Mouse (Mus musculus) gastrocnemius, postnatal 4 days (tissue): ENCODE results near the gene Smo. TPM values are rescaled to one million over a fixed set of nuclear protein-coding genes. Genes with fewer than 3 reads are reported as not detected.

Experiments used
- DNase-seq, 2 experiments: peaks; one replicate each; pipeline ENCODE4 v3.0.0; 2021 to 2022; ENCODE audit warnings: low spot score in 2 of 2, mixed read lengths in 2 of 2
- long read RNA-seq, 2 experiments: library from polyadenylated mRNA; stranded (forward); transcript quantifications; one replicate each; pipeline ENCODE4 v2.0.0; 2021
- total RNA-seq, 2 experiments: library from RNA; stranded (reverse); gene quantifications; 2 replicates each; pipeline ENCODE4 v1.2.3; 2021

The Smo gene
- 10 to 100 TPM; 43.7 to 43.9 TPM for total RNA-seq
- long read RNA-seq, experiment 1, transcript Smo-201 (12 exons, 3,779 nt), result major isoform, 49 of 72 reads
- long read RNA-seq, experiment 1, partial matches to known transcripts, result 9 of 72 reads
- long read RNA-seq, experiment 1, other reads (novel, unspliced or antisense), result 14 of 72 reads
- long read RNA-seq, experiment 2, transcript Smo-201 (12 exons, 3,779 nt), result major isoform, 80 of 108 reads
- long read RNA-seq, experiment 2, partial matches to known transcripts, result 13 of 108 reads
- long read RNA-seq, experiment 2, other reads (novel, unspliced or antisense), result 15 of 108 reads

- DNase-seq, result peak; percentile 70 to 83
These were observed at the start of gene Smo for GRCm38 (mm10) chr6:29735336-29735688. Gene Smo (plus strand): TSS chr6:29735503.

- no peak for DNase-seq
These were observed 49.4 kb upstream of the Smo start for GRCm38 (mm10) chr6:29685952-29686351.

GRCm38 (mm10) chr6:29689458-29689857 is 45.8 kb upstream of the Smo start:
- no peak for DNase-seq

- DNase-seq, result peak; percentile 89 to 91
These were observed 41.4 kb upstream of the Smo start, which contains the start of gene Tspan33 for GRCm38 (mm10) chr6:29693953-29694352. Gene Tspan33 (plus strand): TSS chr6:29694222.

- no peak for DNase-seq
These were observed 40.7 kb upstream of the Smo start for GRCm38 (mm10) chr6:29694375-29695289.

GRCm38 (mm10) chr6:29695290-29695674 is 40.0 kb upstream of the Smo start:
- DNase-seq, result no peak

- DNase-seq, result no peak
These were observed 39.3 kb upstream of the Smo start for GRCm38 (mm10) chr6:29695975-29696374.

GRCm38 (mm10) chr6:29697139-29697538 is 38.2 kb upstream of the Smo start:
- DNase-seq, result no peak

- no peak for DNase-seq
These were observed 37.8 kb upstream of the Smo start for GRCm38 (mm10) chr6:29697548-29697947.

- DNase-seq, result no peak
These were observed 36.1 kb upstream of the Smo start for GRCm38 (mm10) chr6:29699085-29699745.

GRCm38 (mm10) chr6:29701051-29701450 is 34.3 kb upstream of the Smo start:
- DNase-seq, result no peak

- no peak for DNase-seq
These were observed 33.2 kb upstream of the Smo start for GRCm38 (mm10) chr6:29702126-29702525.

GRCm38 (mm10) chr6:29704143-29704542 is 31.2 kb upstream of the Smo start:
- no peak for DNase-seq

- no peak for DNase-seq
These were observed 27.4 kb upstream of the Smo start for GRCm38 (mm10) chr6:29707902-29708301.

GRCm38 (mm10) chr6:29711318-29711717 is 24.0 kb upstream of the Smo start:
- DNase-seq, result no peak

- no peak for DNase-seq
These were observed 23.2 kb upstream of the Smo start for GRCm38 (mm10) chr6:29712011-29712584.

GRCm38 (mm10) chr6:29716624-29717365 is 18.5 kb upstream of the Smo start:
- DNase-seq, result no peak

GRCm38 (mm10) chr6:29717541-29717940 is 17.8 kb upstream of the Smo start:
- no peak for DNase-seq

GRCm38 (mm10) chr6:29717952-29718521 is 17.3 kb upstream of the Smo start:
- no peak for DNase-seq

GRCm38 (mm10) chr6:29718894-29719329 is 16.4 kb upstream of the Smo start:
- peak; percentile 49 to 72 for DNase-seq
